Mouse (Mus musculus) liver, embryonic 13.5 days (tissue): ENCODE measurements around the gene Catsperg2. TPM values are rescaled to one million over a fixed set of nuclear protein-coding genes. Genes with fewer than 3 reads are reported as not detected.
"Not testable (repeated sequence)": the region's sequence is repeated elsewhere in the genome, so short reads cannot be mapped to it uniquely, and the experiment has no call there.

Experiments used
- ATAC-seq: fragments of 200-750 bp; cut with Nextera tagmentation; 2 replicates; pipeline ENCODE4 v1.8.0; 2017; ENCODE audit warnings: low read depth, mild to moderate bottlenecking, moderate number of reproducible peaks, moderate library complexity
- DNase-seq: peaks from one replicate; pipeline ENCODE4 v3.0.0; 2022
- H3K27ac ChIP-seq: fragments of 300-500 bp; sonication (generic); 2 replicates; pipeline ENCODE4 v1.5.1; 2015; ENCODE audit warnings: moderate library complexity, mild to moderate bottlenecking, inconsistent platforms
- H3K27me3 ChIP-seq: fragments of 300-500 bp; sonication (generic); 2 replicates; pipeline ENCODE4 v1.6.1; 2015; ENCODE audit warnings: mild to moderate bottlenecking, inconsistent platforms
- H3K36me3 ChIP-seq: fragments of 300-500 bp; sonication (generic); 2 replicates; pipeline ENCODE4 v1.6.1; 2015; ENCODE audit warnings: mild to moderate bottlenecking, inconsistent platforms
- H3K4me1 ChIP-seq: fragments of 300-500 bp; sonication (generic); replicated peaks from 2 replicates; pipeline ENCODE4 v1.6.1; 2015; ENCODE audit warnings: inconsistent platforms
- H3K4me2 ChIP-seq: fragments of 300-500 bp; sonication (generic); 2 replicates; pipeline ENCODE4 v1.6.1; 2015; ENCODE audit warnings: inconsistent platforms, mild to moderate bottlenecking, moderate library complexity
- H3K4me3 ChIP-seq: fragments of 300-500 bp; sonication (generic); replicated peaks from 2 replicates; pipeline ENCODE4 v1.5.1; 2015; ENCODE audit warnings: mild to moderate bottlenecking, inconsistent platforms
- H3K9ac ChIP-seq: fragments of 300-500 bp; sonication (generic); 2 replicates; pipeline ENCODE4 v1.6.1; 2015; ENCODE audit warnings: mild to moderate bottlenecking, inconsistent platforms
- H3K9me3 ChIP-seq: fragments of 300-500 bp; sonication (generic); replicated peaks from 2 replicates; pipeline ENCODE4 v1.6.1; 2016; ENCODE audit warnings: inconsistent platforms
- WGBS: fragments of 180-500 bp; shearing (Covaris S2); methylation state at CpG from one replicate; pipeline ENCODE4 v1.1.7; 2015; ENCODE audit not compliant: insufficient replicate concordance; 5-methylcytosine and 5-hydroxymethylcytosine counted together
- polyA plus RNA-seq: library from polyadenylated mRNA; unstranded; fragments of >200 nt; fragmentation: Nextera tagmentation; extraction: Ambion mirVana; gene quantifications from 2 replicates; pipeline ENCODE4 v1.2.1, GENCODE M21; 2015

Catsperg2 gene
- not detected in 2 replicates for polyA plus RNA-seq

DNA sequence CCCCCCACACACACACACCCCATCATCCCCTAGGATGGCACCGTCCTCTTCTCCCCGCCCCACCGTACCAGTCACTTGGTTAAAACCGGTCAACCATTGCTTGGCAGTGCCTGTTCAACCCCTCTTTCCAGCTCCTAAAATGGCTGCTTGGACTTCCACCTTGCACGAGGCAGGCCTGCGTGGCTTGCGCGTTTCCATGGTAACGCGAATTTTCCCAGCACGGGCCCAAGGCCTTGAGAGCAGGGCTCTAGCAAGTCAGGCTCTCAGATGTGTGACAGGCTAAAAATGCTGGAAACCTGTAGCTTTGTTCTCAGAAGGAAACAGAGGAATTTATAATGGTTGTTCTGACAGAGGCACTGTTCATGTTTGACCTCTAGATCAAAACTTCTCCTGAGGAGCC lies at the start of gene Catsperg2:
TSS of gene Catsperg2 (minus strand) at position 173 of the 400 bp plus-strand sequence.
- 50% methylated on average over 11 of the region's 11 CpGs for WGBS
- H3K9ac ChIP-seq, ATAC-seq, H3K4me3 ChIP-seq, H3K9me3 ChIP-seq, H3K4me1 ChIP-seq, H3K36me3 ChIP-seq, H3K27ac ChIP-seq, H3K27me3 ChIP-seq, H3K4me2 ChIP-seq, DNase-seq: not testable (repeated sequence)

DNA sequence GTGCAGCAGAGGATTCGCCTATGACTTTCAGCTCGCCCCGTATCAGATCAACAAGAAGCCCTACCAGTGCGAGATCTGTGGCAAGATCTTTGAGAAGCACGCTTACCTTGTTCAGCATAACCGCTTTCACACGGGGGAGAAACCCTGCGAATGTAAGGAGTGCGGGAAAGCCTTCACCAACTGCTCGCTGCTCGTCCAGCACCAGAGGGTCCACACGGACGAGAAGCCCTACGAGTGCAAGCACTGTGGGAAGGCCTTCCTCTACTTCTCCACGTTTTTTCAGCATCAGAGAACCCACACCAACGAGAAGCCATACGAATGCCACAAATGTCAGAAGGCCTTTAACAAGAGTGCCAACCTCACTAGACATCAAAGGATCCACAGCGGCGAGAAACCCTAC lies 49.7 kb upstream of the Catsperg2 start:
- Histone ChIP-seq H3K4me1 (no peaks in the 10 kb centered on the region), H3K9me3 (peaks cover 11% of the 10 kb centered on the region), H3K9ac (no peak overlapping the region), H3K27ac (no peak overlapping the region), H3K4me2 (no peak overlapping the region), H3K27me3 (no peaks in the 10 kb centered on the region), H3K36me3 (peaks cover 73% of the 10 kb centered on the region), H3K4me3 (no peak overlapping the region)
- ATAC-seq (no peak), DNase-seq (no peak)
- 91% methylated on average over 19 of the region's 19 CpGs for WGBS

- Histone ChIP-seq H3K4me2 (no peak overlapping the region), H3K4me3 (no peak overlapping the region), H3K9ac (no peak overlapping the region), H3K4me1 (peaks cover 13% of the 10 kb centered on the region), H3K9me3 (peaks cover 11% of the 10 kb centered on the region), H3K27ac (no peak overlapping the region), H3K36me3 (peaks cover 77% of the 10 kb centered on the region), H3K27me3 (no peaks in the 10 kb centered on the region)
- no peak for ATAC-seq
- 83% methylated on average over 3 of the region's 3 CpGs for WGBS
- DNase-seq = no peak
Observed at GRCm38 (mm10) chr7:29774371-29774770, 47.5 kb upstream of the Catsperg2 start.

DNA sequence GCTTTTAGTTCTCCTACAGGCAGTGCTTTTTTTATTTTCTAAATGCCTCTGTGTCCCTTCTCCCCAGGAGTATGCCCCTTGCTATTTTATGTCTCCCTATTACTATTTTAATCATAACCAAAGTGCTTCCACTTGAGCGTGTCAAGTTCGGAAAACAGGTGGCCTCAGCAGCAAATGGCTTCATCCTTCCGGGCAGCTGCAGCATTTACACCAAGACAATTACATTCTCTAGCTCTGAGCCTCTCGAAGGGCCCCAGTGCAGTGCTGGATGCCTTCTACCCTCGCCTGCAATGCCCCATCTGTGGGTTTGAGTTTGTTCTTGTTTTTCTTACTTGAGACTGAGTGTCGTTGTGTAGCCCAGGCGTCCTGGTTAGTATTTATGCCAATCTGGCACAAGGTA lies 46.7 kb upstream of the Catsperg2 start:
- no peaks in the 10 kb centered on the region for H3K27me3 ChIP-seq
- H3K4me3 ChIP-seq = no peak overlapping the region
- H3K27ac ChIP-seq = no peak overlapping the region
- 82% methylated on average over 7 of the region's 7 CpGs for WGBS
- no peak for DNase-seq
- peaks cover 16% of the 10 kb centered on the region for H3K4me1 ChIP-seq
- H3K36me3 ChIP-seq = peaks cover 72% of the 10 kb centered on the region
- ATAC-seq = no peak
- H3K9ac ChIP-seq = no peak overlapping the region
- peaks cover 11% of the 10 kb centered on the region for H3K9me3 ChIP-seq
- no peak overlapping the region for H3K4me2 ChIP-seq

GRCm38 (mm10) chr7:29768980-29769379 lies 42.1 kb upstream of the Catsperg2 start:
- H3K9ac ChIP-seq = peak overlapping the region; percentile 75
- ATAC-seq (no peak), DNase-seq (no peak)
- H3K27ac ChIP-seq = peak overlapping the region; percentile 63
- H3K4me3 ChIP-seq = peak overlapping the region; percentile 73
- peaks cover 27% of the 10 kb centered on the region for H3K4me1 ChIP-seq
- H3K4me2 ChIP-seq = peak overlapping the region; percentile 70
- no peaks in the 10 kb centered on the region for H3K9me3 ChIP-seq
- H3K27me3 ChIP-seq = no peaks in the 10 kb centered on the region
- peaks cover 27% of the 10 kb centered on the region for H3K36me3 ChIP-seq
- WGBS = 1% methylated on average over 10 of the region's 10 CpGs

- WGBS = under 1% methylated on average over 32 of the region's 32 CpGs
- Histone ChIP-seq H3K9me3 (no peaks in the 10 kb centered on the region), H3K27me3 (no peaks in the 10 kb centered on the region), H3K27ac (peak within 1 kb of the TSS; percentile 63), H3K4me2 (peak within 1 kb of the TSS; percentile 70), H3K36me3 (peaks cover 20% of the 10 kb centered on the region), H3K9ac (peak within 1 kb of the TSS; percentile 75), H3K4me1 (peaks cover 27% of the 10 kb centered on the region), H3K4me3 (peak within 1 kb of the TSS; percentile 73)
- ATAC-seq = peak; percentile 94
- DNase-seq = peak; percentile 83
Observed at GRCm38 (mm10) chr7:29768090-29768900, 41.5 kb upstream of the Catsperg2 start, which contains the start of gene Zfp84. Gene Zfp84, plus strand, starts transcription at chr7:29768552.

GRCm38 (mm10) chr7:29767058-29767686 lies 40.3 kb upstream of the Catsperg2 start:
- H3K4me3 ChIP-seq = peak overlapping the region; percentile 73
- peaks cover 27% of the 10 kb centered on the region for H3K4me1 ChIP-seq
- no peaks in the 10 kb centered on the region for H3K9me3 ChIP-seq
- H3K4me2 ChIP-seq = peak overlapping the region; percentile 70
- peaks cover 11% of the 10 kb centered on the region for H3K36me3 ChIP-seq
- H3K27me3 ChIP-seq = no peaks in the 10 kb centered on the region
- peak; percentile 46 for ATAC-seq
- peak overlapping the region; percentile 71 for H3K9ac ChIP-seq
- DNase-seq = peak; percentile 63
- WGBS = 1% methylated on average over 15 of the region's 15 CpGs
- H3K27ac ChIP-seq = no peak overlapping the region

GRCm38 (mm10) chr7:29764702-29765101 lies 37.9 kb upstream of the Catsperg2 start:
- Histone ChIP-seq H3K4me1 (peaks cover 17% of the 10 kb centered on the region), H3K9me3 (no peaks in the 10 kb centered on the region), H3K4me2 (no peak overlapping the region), H3K4me3 (no peak overlapping the region), H3K27me3 (no peaks in the 10 kb centered on the region), H3K27ac (no peak overlapping the region), H3K9ac (no peak overlapping the region), H3K36me3 (no peaks in the 10 kb centered on the region)
- DNase-seq (no peak), ATAC-seq (no peak)
- WGBS = 65% methylated on average over 7 of the region's 7 CpGs

GRCm38 (mm10) chr7:29760476-29760875 lies 33.6 kb upstream of the Catsperg2 start:
- no peak for ATAC-seq
- no peaks in the 10 kb centered on the region for H3K36me3 ChIP-seq
- no peak overlapping the region for H3K4me2 ChIP-seq
- WGBS = 71% methylated on average over 5 of the region's 5 CpGs
- no peak for DNase-seq
- peaks cover 7% of the 10 kb centered on the region; the same call in 1 of the 2 replicates for H3K9me3 ChIP-seq
- H3K27ac ChIP-seq = no peak overlapping the region
- no peak overlapping the region for H3K9ac ChIP-seq
- no peak overlapping the region for H3K4me3 ChIP-seq
- H3K27me3 ChIP-seq = no peaks in the 10 kb centered on the region
- H3K4me1 ChIP-seq = no peaks in the 10 kb centered on the region

GRCm38 (mm10) chr7:29742258-29742657 lies 15.4 kb upstream of the Catsperg2 start:
- no peaks in the 10 kb centered on the region for H3K36me3 ChIP-seq
- no peaks in the 10 kb centered on the region for H3K27me3 ChIP-seq
- no peak overlapping the region for H3K27ac ChIP-seq
- H3K9ac ChIP-seq = no peak overlapping the region
- DNase-seq = no peak
- H3K4me2 ChIP-seq = no peak overlapping the region
- WGBS = 60% methylated on average over 3 of the region's 3 CpGs
- 0 out of 2 replicates have a peak, but pooled peaks cover 3% of the 10 kb centered on the region for H3K9me3 ChIP-seq
- ATAC-seq = no peak
- H3K4me3 ChIP-seq = no peak overlapping the region
- no peaks in the 10 kb centered on the region for H3K4me1 ChIP-seq

DNA sequence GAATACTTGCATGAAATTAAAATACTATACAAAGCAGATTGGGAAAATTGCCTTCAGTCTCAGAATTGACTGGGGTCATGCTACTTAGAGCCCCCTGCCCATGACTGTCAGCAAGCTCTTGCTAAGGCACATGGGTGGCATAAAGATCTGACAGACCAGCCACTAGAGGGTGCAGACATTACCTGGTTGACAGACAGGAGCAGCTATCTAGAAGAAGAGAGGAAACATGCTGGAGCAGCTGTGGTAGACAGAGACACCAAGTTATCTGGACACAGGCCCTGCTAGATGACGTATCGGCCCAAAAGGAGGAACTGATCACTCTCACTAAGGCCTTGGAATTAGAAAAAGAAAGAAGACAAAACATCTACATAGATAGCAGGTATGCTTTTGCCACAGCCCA lies 1.2 kb upstream of the Catsperg2 start:
- ATAC-seq = no peak
- DNase-seq = no peak
- Histone ChIP-seq H3K9me3 (peaks cover 19% of the 10 kb centered on the region), H3K27ac (no peak overlapping the region), H3K27me3 (no peaks in the 10 kb centered on the region), H3K4me2 (no peak overlapping the region), H3K4me1 (no peaks in the 10 kb centered on the region), H3K36me3 (no peaks in the 10 kb centered on the region), H3K9ac (no peak overlapping the region), H3K4me3 (no peak overlapping the region)
- 55% methylated on average over 2 of the region's 2 CpGs for WGBS
